Mouse (Mus musculus) erythroblast, embryonic 14.5 days (primary cell): ENCODE results near the gene Vipr2. TPM values are rescaled to one million over a fixed set of nuclear protein-coding genes. Genes with fewer than 3 reads are reported as not detected.

Source experiments
- H3K27me3 ChIP-seq: 2 replicates; pipeline ENCODE4 v1.6.1; 2012; ENCODE audit warnings: inconsistent platforms; ENCODE audit not compliant: control insufficient read depth
- H3K36me3 ChIP-seq: 2 replicates; pipeline ENCODE4 v1.6.1; 2012; ENCODE audit warnings: mild to moderate bottlenecking, inconsistent platforms; ENCODE audit not compliant: control insufficient read depth
- H3K4me1 ChIP-seq: 2 replicates; pipeline ENCODE4 v1.6.1; 2012; ENCODE audit warnings: inconsistent platforms; ENCODE audit not compliant: control insufficient read depth
- H3K4me3 ChIP-seq: replicated peaks from 2 replicates; pipeline ENCODE3; 2012; ENCODE audit warnings: moderate library complexity, mild to moderate bottlenecking, inconsistent platforms
- H3K9me3 ChIP-seq: 2 replicates; pipeline ENCODE4 v1.6.1; 2012; ENCODE audit warnings: low read length, inconsistent platforms, mixed read lengths; ENCODE audit not compliant: control insufficient read depth
- GATA1 ChIP-seq: IDR thresholded peaks from 2 replicates; pipeline ENCODE4 v1.6.1; 2012; ENCODE audit warnings: low read length, inconsistent platforms, mixed read lengths
- TAL1 ChIP-seq: IDR thresholded peaks from 3 replicates; pipeline ENCODE4 v1.6.1; 2012; ENCODE audit warnings: low read length, inconsistent platforms, mixed read lengths
- polyA plus RNA-seq: library from polyadenylated mRNA; stranded (reverse); fragments of >175 nt; gene quantifications from 2 replicates; pipeline ENCODE4 v1.2.3, GENCODE M21; 2012

Vipr2 gene
- polyA plus RNA-seq, 1 experiment, result not detected

GRCm38 (mm10) chr12:116169666-116170065 is 92.1 kb downstream of the Vipr2 start:
- H3K27me3 ChIP-seq, result no peaks in the 10 kb centered on the region
- TF ChIP-seq GATA1, result no peak
- TF ChIP-seq TAL1, result no peak
- H3K9me3 ChIP-seq, result no peaks in the 10 kb centered on the region
- H3K36me3 ChIP-seq, result no peaks in the 10 kb centered on the region
- H3K4me1 ChIP-seq, result no peaks in the 10 kb centered on the region
- no peak overlapping the region for H3K4me3 ChIP-seq

DNA sequence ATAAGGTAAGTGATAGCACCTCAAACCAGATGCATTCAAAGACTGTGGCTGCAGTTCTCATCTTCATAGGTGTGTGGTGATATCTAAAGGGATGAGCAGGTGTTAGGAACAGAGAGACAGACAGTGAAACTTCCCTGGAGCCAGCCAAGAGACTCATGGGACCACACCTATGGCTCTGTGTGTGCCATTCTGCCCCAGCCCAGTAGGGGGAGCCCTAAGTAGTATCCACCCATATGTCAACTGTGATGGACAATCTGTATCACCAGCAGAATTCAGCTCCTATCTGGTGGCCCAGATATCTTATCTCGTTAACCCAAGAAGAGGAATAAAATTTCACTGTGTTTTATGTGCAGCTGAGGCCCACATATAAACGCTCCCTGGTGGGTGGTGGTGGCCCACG is 99.4 kb downstream of the Vipr2 start:
- H3K4me3 ChIP-seq, result no peak overlapping the region

GRCm38 (mm10) chr12:116181436-116182050 is 104.0 kb downstream of the Vipr2 start:
- Histone ChIP-seq H3K9me3 (no peaks in the 10 kb centered on the region), H3K4me3 (no peak overlapping the region), H3K4me1 (no peaks in the 10 kb centered on the region), H3K27me3 (no peaks in the 10 kb centered on the region), H3K36me3 (no peaks in the 10 kb centered on the region)
- TF ChIP-seq TAL1 (no peak), GATA1 (no peak)

More for the DNA sequence above, 99.4 kb downstream of the Vipr2 start:
- Histone ChIP-seq H3K4me1 (no peaks in the 10 kb centered on the region), H3K27me3 (no peaks in the 10 kb centered on the region), H3K9me3 (no peaks in the 10 kb centered on the region), H3K36me3 (no peaks in the 10 kb centered on the region)
- TF ChIP-seq GATA1 (no peak), TAL1 (no peak)

- Histone ChIP-seq H3K9me3 (no peaks in the 10 kb centered on the region), H3K36me3 (no peaks in the 10 kb centered on the region), H3K27me3 (no peaks in the 10 kb centered on the region), H3K4me3 (no peak overlapping the region), H3K4me1 (no peaks in the 10 kb centered on the region)
- TF ChIP-seq TAL1, result no peak
- no peak for TF ChIP-seq GATA1
Observed at GRCm38 (mm10) chr12:116182376-116182775, 104.8 kb downstream of the Vipr2 start.

DNA sequence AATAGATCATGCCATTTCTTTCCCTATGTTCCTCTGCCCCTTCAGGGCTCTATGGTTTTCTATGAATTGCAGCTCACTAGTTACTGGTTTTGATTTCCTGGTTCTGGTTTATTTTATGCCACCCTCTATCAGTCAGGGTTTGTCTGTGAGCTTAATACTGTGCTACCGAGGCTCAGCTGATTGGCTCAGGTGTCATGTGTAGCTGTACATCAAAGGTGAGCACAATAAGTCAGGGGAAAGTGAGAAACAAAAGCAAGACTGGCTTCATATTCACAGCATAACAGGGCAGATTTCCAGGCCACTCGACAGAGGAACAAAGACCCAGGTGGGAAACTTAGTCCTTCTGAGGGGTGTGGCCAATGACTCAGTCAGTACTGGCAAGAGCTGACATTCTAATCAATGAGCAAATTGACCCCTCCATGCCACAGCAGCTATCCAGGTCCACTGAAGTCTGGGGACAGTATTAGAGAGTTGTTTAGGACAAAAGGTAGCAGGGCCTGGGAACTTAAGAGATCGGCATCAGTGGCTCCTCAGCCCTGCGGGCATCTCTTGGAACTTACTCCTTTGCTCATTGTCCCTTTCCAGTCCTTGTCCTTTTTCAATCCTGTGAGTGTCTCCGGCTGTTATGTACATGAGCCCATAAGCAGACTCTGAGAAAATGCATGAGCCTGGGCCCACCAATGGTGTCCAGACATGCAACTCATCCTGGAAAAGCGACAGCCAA is 105.8 kb downstream of the Vipr2 start:
- Histone ChIP-seq H3K4me1 (no peaks in the 10 kb centered on the region), H3K9me3 (no peaks in the 10 kb centered on the region), H3K36me3 (no peaks in the 10 kb centered on the region), H3K4me3 (no peak overlapping the region), H3K27me3 (no peaks in the 10 kb centered on the region)
- TF ChIP-seq TAL1 (no peak), GATA1 (no peak)

DNA sequence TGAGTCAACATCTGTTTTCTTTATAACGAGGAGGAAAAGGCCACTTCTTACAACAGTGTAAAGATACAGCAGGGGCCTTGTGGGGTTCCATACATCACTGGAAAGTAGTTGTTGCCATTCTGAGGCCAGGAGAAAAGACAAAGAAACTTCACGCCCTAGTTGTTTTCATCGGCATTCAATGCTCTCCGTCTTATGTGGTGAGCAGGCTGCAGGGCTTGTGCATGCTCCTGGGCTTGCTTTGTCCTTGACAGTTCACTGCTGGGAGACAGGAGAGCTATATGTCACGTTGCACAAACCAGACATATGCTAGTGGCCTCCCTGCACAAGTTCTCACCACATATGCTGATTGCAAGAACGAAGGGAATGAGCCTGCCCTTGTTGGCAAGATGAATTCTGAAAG is 116.4 kb downstream of the Vipr2 start:
- Histone ChIP-seq H3K4me1 (no peaks in the 10 kb centered on the region), H3K4me3 (no peak overlapping the region), H3K9me3 (no peaks in the 10 kb centered on the region), H3K27me3 (no peaks in the 10 kb centered on the region), H3K36me3 (no peaks in the 10 kb centered on the region)
- no peak for TF ChIP-seq TAL1
- TF ChIP-seq GATA1, result no peak

DNA sequence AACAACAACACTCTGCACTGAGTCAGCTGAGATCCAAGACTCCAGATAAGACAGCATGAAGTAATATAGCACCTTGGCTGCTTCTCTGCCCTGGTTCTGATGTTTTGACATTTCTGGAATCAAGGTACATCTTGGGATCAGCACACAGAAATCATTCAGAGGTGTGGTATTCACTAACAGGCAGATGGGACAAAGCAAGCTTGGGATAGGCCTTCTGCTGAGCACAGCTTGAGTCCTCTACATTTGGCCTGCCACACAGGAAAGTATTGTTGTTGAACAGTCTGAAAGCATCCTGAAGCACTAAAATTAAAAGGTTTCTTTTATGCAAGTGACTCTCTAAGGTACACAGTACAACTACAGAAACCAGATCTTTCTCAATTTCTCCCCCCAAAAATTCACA is 117.1 kb downstream of the Vipr2 start:
- Histone ChIP-seq H3K36me3 (no peaks in the 10 kb centered on the region), H3K9me3 (no peaks in the 10 kb centered on the region), H3K4me1 (no peaks in the 10 kb centered on the region), H3K4me3 (no peak overlapping the region), H3K27me3 (no peaks in the 10 kb centered on the region)
- TF ChIP-seq TAL1 (no peak), GATA1 (no peak)

Other genes with a start within 250 kb of the Vipr2 start
- 0.01 TPM in 1 of 2 replicates, not detected in the other for gene Zfp386, start 30.0 kb upstream of the Vipr2 start, polyA plus RNA-seq
- 0.06 and 0.16 TPM in 2 replicates for gene Wdr60, start 185.3 kb downstream of the Vipr2 start, polyA plus RNA-seq
- gene Gm11027, start 197.7 kb downstream of the Vipr2 start, polyA plus RNA-seq, result not detected in 2 replicates
- 0.63 and 0.69 TPM in 2 replicates for gene Esyt2, start 203.5 kb downstream of the Vipr2 start, polyA plus RNA-seq